Mouse (Mus musculus) mature B cell (primary cell): ENCODE data around the gene Cisd2.

Source experiments
- in situ Hi-C: fragments of 300-500 bp; cut with MboI; formaldehyde crosslinking; loops from 2 replicates; pipeline ENCODE4 v1.14.3; 2019

The Cisd2 gene

GRCm38 (mm10) chr3:135411056-135411455 is 12.7 kb downstream of the Cisd2 start:
- in situ Hi-C loops, result no loop called here

DNA sequence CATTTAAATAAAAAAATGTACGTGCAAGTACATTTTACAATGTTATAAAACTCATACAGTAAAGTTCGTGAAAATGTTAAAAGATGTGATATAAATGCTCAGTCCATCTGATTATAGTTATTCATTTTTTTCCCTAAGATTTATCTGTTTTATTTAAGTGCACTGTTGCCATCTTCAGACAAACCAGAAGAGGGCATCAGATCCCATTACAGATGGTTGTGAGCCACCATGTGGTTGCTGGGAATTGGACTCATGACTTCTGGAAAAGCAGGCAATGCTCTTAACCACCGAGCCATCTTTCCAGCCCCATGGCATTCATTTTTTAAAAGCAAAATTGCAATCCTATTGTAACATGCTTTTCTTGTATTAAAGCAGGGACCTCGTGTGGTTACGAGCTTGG is 14.5 kb downstream of the Cisd2 start:
- in situ Hi-C loops, result no loop called here

- in situ Hi-C loops, result no loop called here
Measured at GRCm38 (mm10) chr3:135407351-135407750, 16.4 kb downstream of the Cisd2 start.

DNA sequence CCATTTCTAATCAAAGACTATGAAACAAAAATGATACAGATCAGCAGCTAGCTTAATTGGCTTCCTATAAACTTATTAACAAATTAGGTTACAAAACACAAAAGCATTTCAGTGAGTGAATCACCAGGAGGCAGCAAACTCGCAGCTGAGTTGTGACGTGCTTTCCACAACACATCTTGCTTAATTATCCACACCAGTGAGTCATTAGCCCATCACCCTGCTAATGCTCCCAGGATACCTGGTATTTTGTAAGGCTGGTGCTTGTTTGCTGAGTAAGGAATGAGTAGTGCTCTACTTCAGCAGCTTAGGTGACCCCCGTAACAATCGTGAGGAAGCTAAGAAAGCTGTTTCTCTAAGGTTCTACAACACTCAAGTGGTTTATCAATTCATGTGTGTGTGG is 19.1 kb downstream of the Cisd2 start:
- in situ Hi-C loops, result no loop called here

GRCm38 (mm10) chr3:135403856-135404255 is 19.9 kb downstream of the Cisd2 start:
- in situ Hi-C loops, result no loop called here

GRCm38 (mm10) chr3:135403211-135403610 is 20.5 kb downstream of the Cisd2 start:
- in situ Hi-C loops, result no loop called here

- in situ Hi-C loops, result no loop called here
Measured at GRCm38 (mm10) chr3:135402201-135402658, 21.5 kb downstream of the Cisd2 start.

GRCm38 (mm10) chr3:135397112-135397511 is 26.6 kb downstream of the Cisd2 start:
- in situ Hi-C loops, result no loop called here

DNA sequence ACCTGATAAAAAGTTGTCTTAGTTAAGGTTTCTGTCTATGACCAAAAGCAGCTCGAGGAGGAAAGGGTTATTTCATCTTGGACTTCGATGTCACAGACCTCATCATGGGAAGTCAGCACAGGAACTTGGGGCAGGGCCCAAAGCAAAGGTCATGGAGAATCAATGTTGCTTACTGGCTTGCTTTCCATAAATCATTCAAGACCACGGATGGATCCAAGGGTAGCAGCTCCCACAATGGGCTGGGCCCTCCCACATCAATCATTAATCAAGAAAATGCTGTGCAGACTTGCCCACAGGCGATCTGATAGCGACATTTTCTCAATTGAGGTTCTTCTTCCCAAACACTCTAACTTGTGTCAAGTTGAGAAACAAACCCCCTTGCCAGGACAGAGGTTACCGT is 27.6 kb downstream of the Cisd2 start:
- in situ Hi-C loops, result no loop called here

GRCm38 (mm10) chr3:135395085-135395484 is 28.6 kb downstream of the Cisd2 start:
- in situ Hi-C loops, result no loop called here

DNA sequence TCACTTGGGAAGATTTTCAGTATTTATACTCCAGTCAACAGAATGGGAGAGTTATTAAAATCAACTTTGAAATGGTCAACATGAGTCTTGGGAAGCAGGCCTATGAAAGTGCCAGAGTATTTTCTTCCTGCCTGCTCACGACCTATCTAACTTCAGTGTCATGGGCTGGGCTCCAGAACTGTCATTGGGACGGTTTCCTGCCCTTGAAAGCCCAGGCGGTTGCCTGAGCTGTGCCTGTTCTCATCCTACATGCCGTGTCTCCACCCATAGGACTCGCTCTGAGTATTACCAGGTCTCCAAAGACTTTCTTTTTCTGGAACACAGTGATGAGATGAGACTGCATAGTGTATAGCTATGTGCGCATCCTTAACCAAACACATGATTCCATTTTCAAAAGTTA is 30.5 kb downstream of the Cisd2 start:
- in situ Hi-C loops, result no loop called here

- in situ Hi-C loops, result no loop called here
Measured at GRCm38 (mm10) chr3:135379868-135380267, 43.9 kb downstream of the Cisd2 start.

DNA sequence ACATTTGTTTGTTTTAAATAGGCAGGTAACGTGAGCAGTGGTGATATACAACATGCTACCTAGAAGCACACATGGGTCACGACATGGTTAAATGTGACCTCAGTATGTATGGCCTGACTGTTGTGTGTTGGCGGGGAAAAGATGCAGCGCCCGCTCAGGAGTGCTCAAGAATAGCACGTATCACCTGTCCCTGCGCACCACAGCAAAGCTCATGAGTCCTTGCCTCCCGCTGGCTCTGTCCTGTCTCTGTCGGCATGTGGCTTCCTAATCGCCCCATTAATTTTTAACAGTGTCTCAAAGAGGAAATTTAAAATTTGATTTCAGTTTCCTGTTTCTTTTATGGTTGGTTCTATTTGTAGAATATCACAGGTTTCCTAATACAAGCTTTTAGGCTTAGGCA is 46.3 kb downstream of the Cisd2 start:
- in situ Hi-C loops, result no loop called here

DNA sequence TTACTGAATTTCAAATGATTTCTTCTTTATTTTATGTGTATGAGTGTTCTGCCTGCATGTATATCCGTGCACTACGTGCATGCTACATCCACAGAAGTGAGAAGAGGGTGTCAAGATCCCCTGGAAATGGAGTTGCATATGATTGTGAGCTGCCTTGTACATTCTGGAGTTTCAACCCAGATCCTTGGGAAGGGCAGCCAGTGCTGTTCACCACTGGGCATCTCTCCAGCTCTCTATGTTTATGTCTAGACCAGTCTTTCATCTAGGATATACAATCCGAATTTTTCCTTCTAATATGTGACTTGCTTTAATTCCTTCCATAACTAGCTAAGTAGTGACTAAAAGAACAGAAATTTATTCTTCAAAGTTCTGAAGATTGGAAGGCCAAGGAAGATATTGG is 47.9 kb downstream of the Cisd2 start:
- in situ Hi-C loops, result no loop called here

DNA sequence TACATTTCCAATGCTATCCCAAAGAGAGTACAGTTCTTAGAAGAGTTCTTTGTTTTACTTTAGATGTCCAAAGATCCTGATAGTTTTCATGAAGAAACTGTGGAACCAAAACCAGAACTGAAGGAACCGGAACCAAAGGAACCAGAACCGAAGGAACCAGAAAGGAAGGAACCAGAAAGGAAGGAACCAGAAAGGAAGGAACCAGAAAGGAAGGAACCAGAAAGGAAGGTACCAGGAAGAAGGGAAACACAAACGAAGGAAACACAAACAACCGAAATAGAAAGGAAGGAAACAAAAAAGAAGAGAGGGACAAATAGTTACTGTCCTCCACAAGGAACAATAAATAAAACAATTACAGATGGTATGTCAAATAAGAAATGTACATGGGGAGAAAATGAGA is 66.3 kb downstream of the Cisd2 start:
- in situ Hi-C loops, result no loop called here
